Mouse (Mus musculus) E14TG2a.4 (cell line): ENCODE measurements around the gene Zfp335.
"Not testable (repeated sequence)": the region's sequence is repeated elsewhere in the genome, so short reads cannot be mapped to it uniquely, and the experiment has no call there.

Source experiments
- H3K27me3 ChIP-seq: 2 replicates; pipeline ENCODE4 v1.6.1; 2014; ENCODE audit warnings: low read length, control low read depth; ENCODE audit not compliant: insufficient read depth
- H3K36me3 ChIP-seq: 2 replicates; pipeline ENCODE4 v1.6.1; 2014; ENCODE audit warnings: low read length, control low read depth; ENCODE audit not compliant: insufficient read depth
- H3K4me1 ChIP-seq: replicated peaks from 2 replicates; pipeline ENCODE4 v1.6.1; 2014; ENCODE audit warnings: low read depth, low read length, control low read depth
- H3K4me3 ChIP-seq: replicated peaks from 2 replicates; pipeline ENCODE4 v1.5.1; 2014; ENCODE audit warnings: mild to moderate bottlenecking, low read length
- H3K9me3 ChIP-seq: 2 replicates; pipeline ENCODE4 v1.6.1; 2014; ENCODE audit warnings: low read length, control low read depth
- CTCF ChIP-seq: conservative IDR thresholded peaks from 2 replicates; pipeline ENCODE4 v1.5.1; 2014; ENCODE audit warnings: low read length
- NANOG ChIP-seq: IDR thresholded peaks from 2 replicates; pipeline ENCODE4 v1.6.1; 2014; ENCODE audit warnings: borderline replicate concordance, low read length, mixed read lengths
- POU5F1 ChIP-seq: IDR thresholded peaks from 2 replicates; pipeline ENCODE4 v1.6.1; 2014; ENCODE audit warnings: low read length, borderline replicate concordance

The Zfp335 gene

GRCm38 (mm10) chr2:164879568-164880277, 31.8 kb downstream of the Zfp335 start:
- Histone ChIP-seq H3K4me3 (peak overlapping the region; percentile 96), H3K9me3 (no peaks in the 10 kb centered on the region), H3K27me3 (no peaks in the 10 kb centered on the region), H3K36me3 (peaks cover 33% of the 10 kb centered on the region), H3K4me1 (peaks cover 68% of the 10 kb centered on the region)
- TF ChIP-seq POU5F1 (no peak), NANOG (no peak), CTCF (no peak)

DNA sequence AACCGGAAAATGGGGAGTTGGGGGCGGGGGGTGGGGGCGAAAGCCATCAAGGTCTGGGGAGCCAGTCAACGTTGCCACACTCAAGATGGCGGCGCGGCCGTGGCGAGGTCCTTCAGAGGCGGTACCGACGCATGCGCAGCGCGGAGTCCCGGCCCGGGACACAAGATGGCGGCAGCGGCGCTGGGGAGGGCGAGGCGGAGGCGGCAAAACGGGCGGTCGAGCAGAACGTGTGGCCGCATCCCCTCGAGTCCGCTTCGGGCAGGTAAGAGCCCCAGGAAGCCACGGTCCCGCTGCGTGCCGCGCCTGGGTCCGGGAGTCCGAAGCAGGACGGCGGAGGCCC, 32.4 kb downstream of the Zfp335 start, which contains the start of gene Pcif1:
TSS of gene Pcif1 (plus strand) at position 77 of the 340 bp plus-strand sequence.
- TF ChIP-seq NANOG (no peak), CTCF (no peak), POU5F1 (no peak)
- Histone ChIP-seq H3K4me1 (peaks cover 72% of the 10 kb centered on the region), H3K4me3 (peak within 1 kb of the TSS; percentile 96), H3K27me3 (no peaks in the 10 kb centered on the region), H3K9me3 (no peaks in the 10 kb centered on the region), H3K36me3 (peaks cover 27% of the 10 kb centered on the region)

DNA sequence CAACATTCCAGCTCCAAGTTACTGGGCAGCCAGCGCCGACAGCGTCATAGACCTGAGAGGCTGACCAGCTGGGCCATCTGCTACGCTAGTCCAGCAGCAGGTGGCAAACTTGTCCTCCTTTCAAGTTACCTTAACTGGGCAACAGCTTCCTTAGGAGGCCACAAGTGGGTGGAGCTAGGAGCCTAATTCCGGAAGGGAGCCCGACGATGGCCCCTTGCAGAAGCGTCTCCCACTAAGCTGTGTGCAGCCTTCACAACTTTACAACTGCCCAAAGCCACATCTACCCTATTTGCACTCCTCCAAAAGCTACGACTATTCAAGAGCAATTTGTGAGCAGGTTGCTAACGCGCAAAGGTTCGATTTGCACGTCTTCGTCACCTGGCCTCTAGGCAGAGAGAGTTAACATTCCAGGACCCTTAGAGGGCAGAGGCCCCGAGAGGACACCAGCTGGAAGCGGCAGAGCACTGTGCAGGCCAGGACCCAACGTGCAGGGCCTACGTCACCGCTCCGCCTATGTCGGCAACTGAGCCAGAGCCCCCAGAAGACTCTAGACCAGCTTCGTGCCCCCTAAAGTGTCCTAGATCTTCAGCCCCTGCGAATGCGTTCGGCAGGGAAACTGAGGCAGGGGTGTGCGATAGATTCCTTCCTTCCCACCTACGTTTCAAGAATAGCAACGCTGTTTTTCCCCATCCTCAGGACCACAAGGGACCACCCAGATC, 32.9 kb downstream of the Zfp335 start:
- H3K36me3 ChIP-seq: peaks cover 22% of the 10 kb centered on the region
- no peaks in the 10 kb centered on the region for H3K27me3 ChIP-seq
- H3K9me3 ChIP-seq: no peaks in the 10 kb centered on the region
- H3K4me3 ChIP-seq: peak overlapping the region; percentile 96
- H3K4me1 ChIP-seq: peaks cover 72% of the 10 kb centered on the region
- TF ChIP-seq CTCF (no peak), POU5F1 (no peak), NANOG (no peak)

DNA sequence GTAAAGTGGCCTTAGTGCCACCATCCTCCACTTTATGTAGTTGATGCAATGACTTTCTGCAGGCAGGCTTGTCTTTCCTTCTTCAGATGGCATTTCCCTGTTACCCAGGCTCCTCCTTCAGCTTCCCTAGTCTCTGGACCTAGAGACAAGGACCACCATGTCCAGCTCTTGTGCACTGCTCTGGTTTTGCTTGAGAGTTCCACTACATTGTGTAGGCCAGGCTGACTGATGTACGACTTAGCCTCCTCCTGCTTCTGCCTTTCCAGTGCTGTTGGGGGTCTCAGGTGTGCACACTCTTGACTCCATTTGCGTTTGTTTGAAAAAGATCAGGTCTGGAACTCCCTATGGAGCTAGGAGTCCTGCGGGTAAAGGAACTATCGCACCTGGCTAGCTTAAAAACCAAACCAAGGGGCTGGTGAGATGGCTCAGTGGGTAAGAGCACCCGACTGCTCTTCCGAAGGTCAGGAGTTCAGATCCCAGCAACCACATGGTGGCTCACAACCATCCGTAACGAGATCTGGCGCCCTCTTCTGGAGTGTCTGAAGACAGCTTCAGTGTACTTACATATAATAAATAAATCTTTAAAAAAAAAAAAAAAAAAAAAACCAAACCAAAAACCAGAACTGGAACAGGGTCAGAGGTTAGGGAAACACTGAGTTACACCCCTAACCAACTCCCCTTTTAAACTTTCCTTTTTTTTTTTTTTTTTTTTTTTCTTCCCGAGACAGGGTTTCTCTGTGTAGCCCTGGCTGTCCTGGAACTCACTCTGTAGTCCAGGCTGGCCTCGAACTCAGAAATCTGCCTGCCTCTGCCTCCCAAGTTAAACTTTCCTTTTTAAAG, 34.0 kb downstream of the Zfp335 start:
- peak; percentile 17; the same call in 1 of the 2 replicates for TF ChIP-seq CTCF
- H3K9me3 ChIP-seq: not testable (repeated sequence)

DNA sequence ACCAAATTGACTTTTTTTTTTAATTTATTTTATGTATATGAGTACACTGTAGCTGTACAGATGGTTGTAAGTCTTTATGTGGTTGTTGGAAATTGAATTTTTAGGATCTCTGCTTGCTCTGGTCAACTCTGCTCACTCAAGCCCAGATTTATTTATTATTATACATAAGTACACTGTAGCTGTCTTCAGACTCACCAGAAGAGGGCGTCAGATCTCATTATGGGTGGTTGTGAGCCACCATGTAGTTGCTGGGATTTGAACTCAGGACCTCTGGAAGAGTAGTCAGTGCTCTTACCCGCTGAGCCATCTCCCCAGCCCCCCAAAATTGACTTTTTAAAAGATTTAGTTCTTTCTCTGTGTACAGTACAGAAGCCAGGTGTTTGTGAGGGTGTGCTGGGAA, 35.9 kb downstream of the Zfp335 start:
- not testable (repeated sequence) for H3K9me3 ChIP-seq, H3K4me3 ChIP-seq, H3K36me3 ChIP-seq, H3K27me3 ChIP-seq
- peaks cover 70% of the 10 kb centered on the region for H3K4me1 ChIP-seq

More for the DNA sequence above, 34.0 kb downstream of the Zfp335 start:
- not testable (repeated sequence) for H3K27me3 ChIP-seq
- H3K4me3 ChIP-seq: peak overlapping the region; percentile 96
- H3K36me3 ChIP-seq: peaks cover 11% of the 10 kb centered on the region
- H3K4me1 ChIP-seq: peaks cover 71% of the 10 kb centered on the region

DNA sequence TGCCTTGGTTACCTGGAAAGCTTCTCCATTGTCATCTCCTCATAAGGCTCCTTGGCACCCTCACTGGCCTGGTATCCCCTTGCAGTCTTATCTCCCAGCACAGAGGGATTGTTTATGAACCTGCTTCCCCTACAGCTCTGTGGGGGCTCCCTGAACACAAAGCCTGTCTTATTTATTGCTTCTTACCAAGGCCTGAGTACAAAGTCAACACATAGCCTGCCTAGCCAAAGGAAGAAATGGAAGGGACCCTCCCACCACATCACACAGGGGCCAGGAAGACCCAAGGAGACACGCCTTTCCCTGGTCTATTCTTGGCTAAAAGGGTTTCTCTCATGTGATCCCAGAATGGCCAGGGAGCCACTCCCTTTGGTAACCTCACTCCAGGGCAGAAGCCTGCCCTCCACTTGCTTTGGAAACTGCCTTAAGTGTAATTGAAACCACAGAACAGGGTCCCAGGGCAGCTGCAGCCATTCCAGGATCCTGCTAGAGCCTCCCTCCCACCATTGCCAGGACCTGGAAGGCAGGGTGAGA, 37.3 kb downstream of the Zfp335 start:
- Histone ChIP-seq H3K4me1 (peaks cover 78% of the 10 kb centered on the region), H3K9me3 (no peaks in the 10 kb centered on the region), H3K27me3 (no peaks in the 10 kb centered on the region), H3K4me3 (peak overlapping the region; percentile 45), H3K36me3 (peaks cover 8% of the 10 kb centered on the region)
- TF ChIP-seq CTCF (no peak), NANOG (no peak), POU5F1 (no peak)

DNA sequence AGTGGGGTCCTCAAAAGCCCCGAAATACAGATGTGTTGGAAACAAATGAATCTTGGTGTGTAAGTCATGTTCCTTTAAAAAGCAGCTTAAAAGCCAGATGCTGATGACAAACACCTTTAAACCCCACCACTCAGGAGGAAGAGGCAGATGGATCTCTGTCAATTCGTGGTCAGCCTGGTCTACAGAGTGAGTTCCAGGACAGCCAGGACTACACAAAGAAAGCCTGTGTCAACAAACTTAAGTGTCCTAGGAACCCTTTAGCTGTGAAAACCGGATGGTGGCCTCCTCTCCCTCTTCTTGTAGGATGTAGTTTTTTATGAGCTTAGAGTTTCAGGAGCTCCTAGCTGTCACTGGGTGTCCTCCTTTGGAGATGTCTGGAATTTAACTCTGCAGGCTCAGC, 37.9 kb downstream of the Zfp335 start:
- peaks cover 85% of the 10 kb centered on the region for H3K4me1 ChIP-seq
- H3K27me3 ChIP-seq: no peaks in the 10 kb centered on the region
- peaks cover 8% of the 10 kb centered on the region for H3K36me3 ChIP-seq
- H3K4me3 ChIP-seq: peak overlapping the region; percentile 45
- no peak for TF ChIP-seq CTCF
- TF ChIP-seq NANOG: no peak
- TF ChIP-seq POU5F1: no peak
- no peaks in the 10 kb centered on the region for H3K9me3 ChIP-seq

DNA sequence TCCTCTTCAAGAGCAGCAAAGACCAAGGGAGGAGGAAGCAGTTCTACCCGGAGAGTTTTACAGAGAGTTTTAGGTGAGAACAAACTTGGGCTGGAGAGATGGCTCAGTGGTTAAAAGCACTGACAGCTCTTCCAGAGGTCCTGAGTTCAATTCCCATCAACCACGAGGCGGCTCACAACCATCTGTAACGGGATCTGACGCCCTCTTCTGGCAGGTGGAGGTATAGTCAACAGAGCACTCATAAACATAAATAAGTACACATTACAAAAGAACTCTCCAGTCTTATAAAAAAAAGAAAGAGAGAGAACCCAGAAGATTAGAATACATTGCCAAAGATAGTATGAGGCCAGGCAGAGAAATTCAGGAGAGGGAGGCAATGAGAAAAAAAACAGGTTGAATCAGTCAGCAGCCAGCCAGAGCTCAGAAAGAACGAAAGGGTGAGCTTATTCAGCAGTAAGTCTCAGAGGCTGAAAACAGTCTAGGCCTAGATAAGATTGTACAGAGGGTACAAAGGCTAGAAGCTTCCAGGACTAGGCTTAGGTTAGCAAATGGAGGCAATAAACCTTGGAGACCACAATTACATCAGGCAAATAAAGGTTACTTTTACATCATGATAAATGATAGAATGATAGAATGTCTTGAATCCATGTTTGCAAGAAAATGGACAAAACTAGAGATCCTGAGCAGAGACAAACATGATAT, 39.8 kb downstream of the Zfp335 start:
- Histone ChIP-seq H3K4me1 (peaks cover 88% of the 10 kb centered on the region), H3K36me3 (no peaks in the 10 kb centered on the region; the same call in 1 of the 2 replicates), H3K9me3 (peaks cover 4% of the 10 kb centered on the region; the same call in 1 of the 2 replicates), H3K4me3 (no peak overlapping the region), H3K27me3 (no peaks in the 10 kb centered on the region)
- TF ChIP-seq POU5F1 (no peak), CTCF (peak; percentile 54; the same call in 1 of the 2 replicates), NANOG (no peak)
